Mouse (Mus musculus): ENCODE data around the gene Acsbg2. TPM values are rescaled to one million over a fixed set of nuclear protein-coding genes. Genes with fewer than 3 reads are reported as not detected.

Gene Acsbg2
- polyA plus RNA-seq, 1 experiment = not detected

- TF ChIP-seq POLR2A (IDR thresholded peaks at IDR 0.05; ENCODE audit: insufficient read depth, low read depth, low read length) = no peak
- no peak for TF ChIP-seq CTCF (IDR thresholded peaks at IDR 0.05; ENCODE audit: insufficient read depth, low read depth, low read length)
- WGBS = 28% methylated on average over 7 of the region's 7 CpGs
- Histone ChIP-seq H3K27ac (ENCODE audit: insufficient read depth, low read depth, low read length) (no peak overlapping the region), H3K4me3 (ENCODE audit: insufficient read depth, low read depth, low read length) (no peak overlapping the region), H3K4me1 (ENCODE audit: control insufficient read depth, insufficient read depth, low read length) (no peaks in the 10 kb centered on the region)
Measured at GRCm38 (mm10) chr17:56858922-56859321, 15.3 kb downstream of the Acsbg2 start.

- WGBS = 54% methylated on average over 4 of the region's 4 CpGs
- Histone ChIP-seq H3K4me1 (ENCODE audit: control insufficient read depth, insufficient read depth, low read length) (no peaks in the 10 kb centered on the region), H3K27ac (ENCODE audit: insufficient read depth, low read depth, low read length) (no peak overlapping the region), H3K4me3 (ENCODE audit: insufficient read depth, low read depth, low read length) (no peak overlapping the region)
- TF ChIP-seq CTCF (IDR thresholded peaks at IDR 0.05; ENCODE audit: insufficient read depth, low read depth, low read length) (no peak), POLR2A (IDR thresholded peaks at IDR 0.05; ENCODE audit: insufficient read depth, low read depth, low read length) (no peak)
Measured at GRCm38 (mm10) chr17:56858216-56858615, 16.0 kb downstream of the Acsbg2 start.

- Histone ChIP-seq H3K4me1 (ENCODE audit: control insufficient read depth, insufficient read depth, low read length) (no peaks in the 10 kb centered on the region), H3K4me3 (ENCODE audit: insufficient read depth, low read depth, low read length) (no peak overlapping the region), H3K27ac (ENCODE audit: insufficient read depth, low read depth, low read length) (no peak overlapping the region)
- TF ChIP-seq POLR2A (IDR thresholded peaks at IDR 0.05; ENCODE audit: insufficient read depth, low read depth, low read length) = no peak
- no peak for TF ChIP-seq CTCF (IDR thresholded peaks at IDR 0.05; ENCODE audit: insufficient read depth, low read depth, low read length)
- 94% methylated on average over 3 of the region's 3 CpGs for WGBS
Measured at GRCm38 (mm10) chr17:56855421-56855820, 18.8 kb downstream of the Acsbg2 start.

- no peaks in the 10 kb centered on the region for H3K4me1 ChIP-seq (ENCODE audit: control insufficient read depth, insufficient read depth, low read length)
- no peak for TF ChIP-seq POLR2A (IDR thresholded peaks at IDR 0.05; ENCODE audit: insufficient read depth, low read depth, low read length)
- no peak for TF ChIP-seq CTCF (IDR thresholded peaks at IDR 0.05; ENCODE audit: insufficient read depth, low read depth, low read length)
- H3K27ac ChIP-seq (ENCODE audit: insufficient read depth, low read depth, low read length) = no peak overlapping the region
- no peak overlapping the region for H3K4me3 ChIP-seq (ENCODE audit: insufficient read depth, low read depth, low read length)
- WGBS = 69% methylated on average over 3 of the region's 3 CpGs
Measured at GRCm38 (mm10) chr17:56851167-56851566, 23.1 kb downstream of the Acsbg2 start.

- TF ChIP-seq POLR2A (IDR thresholded peaks at IDR 0.05; ENCODE audit: insufficient read depth, low read depth, low read length) = no peak
- TF ChIP-seq CTCF (IDR thresholded peaks at IDR 0.05; ENCODE audit: insufficient read depth, low read depth, low read length) = no peak
- no peak overlapping the region for H3K4me3 ChIP-seq (ENCODE audit: insufficient read depth, low read depth, low read length)
- H3K4me1 ChIP-seq (ENCODE audit: control insufficient read depth, insufficient read depth, low read length) = no peaks in the 10 kb centered on the region
- no peak overlapping the region for H3K27ac ChIP-seq (ENCODE audit: insufficient read depth, low read depth, low read length)
- 91% methylated on average over 13 of the region's 13 CpGs for WGBS
Measured at GRCm38 (mm10) chr17:56849710-56850109, 24.5 kb downstream of the Acsbg2 start.

- Histone ChIP-seq H3K4me1 (ENCODE audit: control insufficient read depth, insufficient read depth, low read length) (no peaks in the 10 kb centered on the region), H3K27ac (ENCODE audit: insufficient read depth, low read depth, low read length) (no peak overlapping the region), H3K4me3 (ENCODE audit: insufficient read depth, low read depth, low read length) (no peak overlapping the region)
- TF ChIP-seq CTCF (IDR thresholded peaks at IDR 0.05; ENCODE audit: insufficient read depth, low read depth, low read length) (no peak), POLR2A (IDR thresholded peaks at IDR 0.05; ENCODE audit: insufficient read depth, low read depth, low read length) (no peak)
- 88% methylated on average over 5 of the region's 5 CpGs for WGBS
Measured at GRCm38 (mm10) chr17:56848785-56849184, 25.5 kb downstream of the Acsbg2 start.

- no peak overlapping the region for H3K27ac ChIP-seq (ENCODE audit: insufficient read depth, low read depth, low read length)
- no peaks in the 10 kb centered on the region for H3K4me1 ChIP-seq (ENCODE audit: control insufficient read depth, insufficient read depth, low read length)
- WGBS = 89% methylated on average over 5 of the region's 5 CpGs
- TF ChIP-seq POLR2A (IDR thresholded peaks at IDR 0.05; ENCODE audit: insufficient read depth, low read depth, low read length) = no peak
- TF ChIP-seq CTCF (IDR thresholded peaks at IDR 0.05; ENCODE audit: insufficient read depth, low read depth, low read length) = no peak
- H3K4me3 ChIP-seq (ENCODE audit: insufficient read depth, low read depth, low read length) = no peak overlapping the region
Measured at GRCm38 (mm10) chr17:56843678-56844077, 30.6 kb downstream of the Acsbg2 start.

- TF ChIP-seq POLR2A (IDR thresholded peaks at IDR 0.05; ENCODE audit: insufficient read depth, low read depth, low read length) (no peak), CTCF (IDR thresholded peaks at IDR 0.05; ENCODE audit: insufficient read depth, low read depth, low read length) (no peak)
- WGBS = 84% methylated on average over 5 of the region's 5 CpGs
- no peak overlapping the region for H3K4me3 ChIP-seq (ENCODE audit: insufficient read depth, low read depth, low read length)
- H3K4me1 ChIP-seq (ENCODE audit: control insufficient read depth, insufficient read depth, low read length) = no peaks in the 10 kb centered on the region
- no peak overlapping the region for H3K27ac ChIP-seq (ENCODE audit: insufficient read depth, low read depth, low read length)
Measured at GRCm38 (mm10) chr17:56842173-56842572, 32.1 kb downstream of the Acsbg2 start.

- no peak for TF ChIP-seq CTCF (IDR thresholded peaks at IDR 0.05; ENCODE audit: insufficient read depth, low read depth, low read length)
- TF ChIP-seq POLR2A (IDR thresholded peaks at IDR 0.05; ENCODE audit: insufficient read depth, low read depth, low read length) = no peak
- 87% methylated on average over 7 of the region's 7 CpGs for WGBS
- H3K4me3 ChIP-seq (ENCODE audit: insufficient read depth, low read depth, low read length) = no peak overlapping the region
- no peaks in the 10 kb centered on the region for H3K4me1 ChIP-seq (ENCODE audit: control insufficient read depth, insufficient read depth, low read length)
- no peak overlapping the region for H3K27ac ChIP-seq (ENCODE audit: insufficient read depth, low read depth, low read length)
Measured at GRCm38 (mm10) chr17:56840524-56840923, 33.7 kb downstream of the Acsbg2 start.

- 94% methylated on average over 8 of the region's 8 CpGs for WGBS
- TF ChIP-seq POLR2A (IDR thresholded peaks at IDR 0.05; ENCODE audit: insufficient read depth, low read depth, low read length) = no peak
- no peak for TF ChIP-seq CTCF (IDR thresholded peaks at IDR 0.05; ENCODE audit: insufficient read depth, low read depth, low read length)
- no peaks in the 10 kb centered on the region for H3K4me1 ChIP-seq (ENCODE audit: control insufficient read depth, insufficient read depth, low read length)
- no peak overlapping the region for H3K27ac ChIP-seq (ENCODE audit: insufficient read depth, low read depth, low read length)
- no peak overlapping the region for H3K4me3 ChIP-seq (ENCODE audit: insufficient read depth, low read depth, low read length)
Measured at GRCm38 (mm10) chr17:56836336-56836735, 37.9 kb downstream of the Acsbg2 start.
